In the genomic region with DNA sequence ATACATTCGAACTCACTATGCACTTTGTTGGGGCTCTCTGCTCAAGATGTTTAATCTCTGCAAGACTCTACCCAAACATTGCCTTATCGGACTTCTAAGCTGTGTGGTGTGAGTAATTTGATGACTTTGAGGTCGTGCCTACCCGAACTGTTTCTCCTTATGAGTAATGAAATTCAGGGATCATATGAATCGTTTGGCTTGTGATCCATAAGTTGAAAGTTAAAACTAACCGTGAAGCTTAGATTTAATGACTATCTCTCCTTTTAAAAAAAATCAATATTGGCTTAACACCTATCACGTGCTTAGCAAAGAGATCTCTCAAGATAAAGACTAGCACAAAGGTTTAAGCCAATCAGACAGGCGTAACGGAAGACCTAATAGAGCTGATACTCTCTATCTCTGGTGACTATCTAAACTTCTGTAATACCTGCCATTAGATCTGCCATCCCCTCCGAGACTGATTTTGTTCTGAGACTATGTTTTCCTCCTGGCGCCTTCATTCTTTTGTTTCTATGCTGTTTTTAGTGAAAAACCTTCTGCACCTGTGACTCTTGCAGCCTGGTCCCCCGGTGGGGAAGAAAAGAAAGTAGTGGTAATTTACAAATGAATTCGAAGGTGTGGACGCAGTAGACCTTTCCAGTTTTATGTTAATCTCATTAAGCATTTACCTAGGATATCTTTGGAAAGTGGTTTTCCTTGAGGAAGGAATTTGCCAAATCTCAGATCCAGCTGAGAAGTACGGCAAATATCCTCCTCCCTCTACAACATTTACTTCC, we compare ENCODE assay signal across 8 mouse cellular contexts. TPM values are rescaled to one million over a fixed set of nuclear protein-coding genes. Genes with fewer than 3 reads are reported as not detected.
DNase-seq lines count a peak whose midpoint lies in the region; ATAC-seq and TF ChIP-seq lines count a peak whose summit lies in the region.

No protein-coding gene starts in this region.

- H3K4me1 ChIP-seq in embryonic fibroblast, embryonic 13.5 days (ENCODE audit: control insufficient read depth, insufficient read depth, low read length), result peaks cover 2% of the 10 kb centered on the region; the same call in 1 of the 2 replicates
- H3K4me1 ChIP-seq in limb, embryonic 10.5 days, result peaks cover 18% of the 10 kb centered on the region
- peaks cover 2% of the 10 kb centered on the region; the same call in 1 of the 2 replicates for H3K4me1 ChIP-seq in neural tube, embryonic 14.5 days (ENCODE audit: control insufficient read depth, insufficient read depth, low read length)

- H3K4me2 ChIP-seq in neural tube, embryonic 14.5 days (ENCODE audit: low read depth, low read length), result peak overlapping the region; percentile 67

- peak overlapping the region; percentile 95 for H3K27ac ChIP-seq in embryonic fibroblast, embryonic 13.5 days (ENCODE audit: insufficient read depth, low read length)
- H3K27ac ChIP-seq in limb, embryonic 10.5 days, result peak overlapping the region; percentile 99
- no peak overlapping the region; the same call in 1 of the 2 replicates for H3K27ac ChIP-seq in neural tube, embryonic 14.5 days (ENCODE audit: low read depth, low read length)

- ATAC-seq in neural tube, embryonic 14.5 days (ENCODE audit: low read depth), result 0 out of 2 replicates have a peak, but pooled peaks have one; percentile 1

- intact Hi-C loops in heart, postnatal 14 days (cut with DNase I), result no loop called here

- H3K36me3 ChIP-seq in limb, embryonic 10.5 days, result no peaks in the 10 kb centered on the region
- H3K36me3 ChIP-seq in neural tube, embryonic 14.5 days (ENCODE audit: control insufficient read depth, insufficient read depth, low read length), result no peaks in the 10 kb centered on the region

- peak overlapping the region; percentile 89 for H3K4me3 ChIP-seq in embryonic fibroblast, embryonic 13.5 days (ENCODE audit: insufficient read depth, low read length)
- H3K4me3 ChIP-seq in limb, embryonic 10.5 days, result peak overlapping the region; percentile 92
- peak overlapping the region; percentile 95 for H3K4me3 ChIP-seq in neural tube, embryonic 14.5 days (ENCODE audit: low read depth, low read length)

- no peaks in the 10 kb centered on the region for H3K27me3 ChIP-seq in limb, embryonic 10.5 days (ENCODE audit: low read depth, poor library complexity, severe bottlenecking)
- H3K27me3 ChIP-seq in neural tube, embryonic 14.5 days (ENCODE audit: control insufficient read depth, insufficient read depth, low read length), result no peaks in the 10 kb centered on the region

- H3K9me3 ChIP-seq in limb, embryonic 10.5 days (replicated peaks), result no peaks in the 10 kb centered on the region
- no peaks in the 10 kb centered on the region for H3K9me3 ChIP-seq in neural tube, embryonic 14.5 days (ENCODE audit: control insufficient read depth, low read length)

- 4% methylated on average over 15 of the region's 15 CpGs for WGBS in limb, embryonic 10.5 days
- 4% methylated on average over 15 of the region's 15 CpGs for WGBS in neural tube, embryonic 14.5 days

- TF ChIP-seq CTCF in embryonic fibroblast, embryonic 13.5 days (IDR thresholded peaks at IDR 0.05; ENCODE audit: borderline replicate concordance, insufficient read depth, low read length), result no peak

- DNase-seq in heart, adult 11 months, result peak; percentile 57
- no peak for DNase-seq in heart, postnatal 14 days
- peak; percentile 35 for DNase-seq in CD4-positive, CD25-positive, alpha-beta regulatory T cell, adult 2 months (ENCODE audit: low read depth, low spot score)
- no peak for DNase-seq in limb, embryonic 10.5 days (ENCODE audit: low spot score)
- no peak for DNase-seq in layer of hippocampus, adult 9-10 months (ENCODE audit: low spot score)
- DNase-seq in right cerebral cortex, postnatal 14 days, result no peak

- H3K9ac ChIP-seq in neural tube, embryonic 14.5 days (replicated peaks; ENCODE audit: low read depth, low read length), result peak overlapping the region; percentile 99

- TF ChIP-seq POLR2A in embryonic fibroblast, embryonic 13.5 days (IDR thresholded peaks at IDR 0.05; ENCODE audit: low read depth, low read length), result no peak

RNA-seq across cellular contexts. Expression of a gene that starts 1.2 kb away (rescaled TPM):
- 10 to 100 TPM; 23.4 to 25.1 TPM for total RNA-seq in heart, postnatal 14 days (2021)
- polyA plus RNA-seq in embryonic fibroblast, embryonic 13.5 days (2011; ENCODE audit: insufficient read length, low read depth, missing spikeins), result 25.6 and 32.2 TPM in 2 replicates
- polyA plus RNA-seq in limb, embryonic 10.5 days (2016; fragmentation: Nextera tagmentation; extraction: Ambion mirVana), result 10.9 and 11.9 TPM in 2 replicates
- polyA plus RNA-seq in neural tube, embryonic 14.5 days (2014; fragmentation: Nextera tagmentation; extraction: Ambion mirVana), result 10.4 and 12.4 TPM in 2 replicates

RNA-seq across cellular contexts. Expression of a gene that starts 31.9 kb away (rescaled TPM):
- 1 to 10 TPM; 1.5 to 2.0 TPM for total RNA-seq in heart, postnatal 14 days (2021)
- polyA plus RNA-seq in embryonic fibroblast, embryonic 13.5 days (2011; ENCODE audit: insufficient read length, low read depth, missing spikeins), result 10.2 and 18.5 TPM in 2 replicates
- 0.90 and 1.1 TPM in 2 replicates for polyA plus RNA-seq in limb, embryonic 10.5 days (2016; fragmentation: Nextera tagmentation; extraction: Ambion mirVana)
- polyA plus RNA-seq in neural tube, embryonic 14.5 days (2014; fragmentation: Nextera tagmentation; extraction: Ambion mirVana), result 0.35 and 0.60 TPM in 2 replicates

RNA-seq across cellular contexts. Expression of a gene that starts 49.9 kb away (rescaled TPM):
- total RNA-seq in heart, postnatal 14 days (2021), result 1 to 10 TPM; 3.2 to 4.9 TPM
- 6.7 and 9.1 TPM in 2 replicates for polyA plus RNA-seq in embryonic fibroblast, embryonic 13.5 days (2011; ENCODE audit: insufficient read length, low read depth, missing spikeins)
- 2.6 and 3.2 TPM in 2 replicates for polyA plus RNA-seq in limb, embryonic 10.5 days (2016; fragmentation: Nextera tagmentation; extraction: Ambion mirVana)
- polyA plus RNA-seq in neural tube, embryonic 14.5 days (2014; fragmentation: Nextera tagmentation; extraction: Ambion mirVana), result 7.5 and 9.7 TPM in 2 replicates

Comparison
In these comparisons a context has a peak if more than half of its experiments do, and no peak if none do; other contexts are left out.
1. DNase-seq: peak in heart, adult 11 months (single experiment) and CD4-positive, CD25-positive, alpha-beta regulatory T cell, adult 2 months (single experiment); none in heart, postnatal 14 days (0 of 2), limb, embryonic 10.5 days (single experiment), layer of hippocampus, adult 9-10 months (single experiment) and right cerebral cortex, postnatal 14 days (single experiment).
2. Peak in every context shown above with its lines, with median percentiles within 50 percentile points of each other: H3K4me3 ChIP-seq.